Mouse (Mus musculus) adrenal gland, adult 2 months (tissue): ENCODE measurements around the gene Tceal1. TPM values are rescaled to one million over a fixed set of nuclear protein-coding genes. Genes with fewer than 3 reads are reported as not detected.
A peak's percentile ranks its signal among the peaks of the same experiment; 100 is the strongest.
"Not testable (repeated sequence)": the region's sequence is repeated elsewhere in the genome, so short reads cannot be mapped to it uniquely, and the experiment has no call there.

Experiments used
- DNase-seq: peaks from one replicate; pipeline ENCODE4 v3.0.0; 2021
- long read RNA-seq: library from polyadenylated mRNA; stranded (forward); transcript quantifications from one replicate; pipeline ENCODE4 v2.0.0, GENCODE M21; 2021
- polyA plus RNA-seq: library from polyadenylated mRNA; depleted of rRNA; stranded (reverse); fragments of >200 nt; gene quantifications from 2 replicates; pipeline ENCODE4 v1.2.3, GENCODE M21; 2012; rRNA removed
- total RNA-seq, 2 experiments: library from RNA; stranded (reverse); gene quantifications; 2 replicates each; pipeline ENCODE4 v1.2.3; 2021

Gene Tceal1
- total RNA-seq = 10 to 100 TPM; 10.3 to 11.8 TPM
- polyA plus RNA-seq = 0.81 and 1.1 TPM in 2 replicates
- long read RNA-seq, transcript Tceal1-201 (2 exons, 2,803 nt) = major isoform, 14 of 16 reads
- long read RNA-seq, partial matches to known transcripts = 1 of 16 reads
- long read RNA-seq, other reads (novel, unspliced or antisense) = 1 of 16 reads

DNA sequence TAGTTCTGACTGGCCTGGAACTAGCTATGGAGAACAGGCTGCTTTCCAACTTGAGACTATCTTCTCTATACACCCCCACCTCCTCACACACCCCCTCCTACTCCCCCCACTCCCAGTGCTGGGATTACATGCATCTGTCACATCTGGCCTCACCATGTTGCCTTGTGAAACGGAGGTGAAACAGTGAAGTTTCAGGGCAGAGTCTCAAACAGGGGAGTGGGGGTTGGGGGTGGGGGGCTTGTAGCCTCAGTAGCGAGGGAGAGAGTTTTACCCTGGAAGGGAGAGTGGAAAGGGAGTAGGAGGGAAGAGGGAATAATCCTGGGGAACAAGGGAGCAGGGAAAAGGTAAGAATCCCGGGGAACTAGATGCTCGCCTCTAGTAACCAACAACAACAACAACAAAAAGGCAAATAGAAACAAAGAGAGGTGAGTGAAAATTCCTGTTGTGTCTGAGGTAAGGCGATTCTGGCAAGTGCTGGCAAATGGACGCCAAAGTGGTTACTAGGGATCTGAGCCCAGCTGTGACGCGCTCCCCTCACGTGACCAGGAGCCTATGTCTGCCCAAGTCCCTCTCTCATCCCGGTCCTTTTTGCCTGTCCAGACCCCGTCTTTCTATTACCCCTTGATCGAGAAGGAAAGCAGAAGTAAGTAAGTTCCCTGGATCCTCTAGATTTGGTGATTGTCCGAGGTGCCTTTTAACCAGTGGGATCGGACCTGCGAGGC is at the start of gene Tceal1:
Tceal1 (plus strand) TSS at position 537 of the 722 bp plus-strand sequence.
- DNase-seq = peak; percentile 74

DNA sequence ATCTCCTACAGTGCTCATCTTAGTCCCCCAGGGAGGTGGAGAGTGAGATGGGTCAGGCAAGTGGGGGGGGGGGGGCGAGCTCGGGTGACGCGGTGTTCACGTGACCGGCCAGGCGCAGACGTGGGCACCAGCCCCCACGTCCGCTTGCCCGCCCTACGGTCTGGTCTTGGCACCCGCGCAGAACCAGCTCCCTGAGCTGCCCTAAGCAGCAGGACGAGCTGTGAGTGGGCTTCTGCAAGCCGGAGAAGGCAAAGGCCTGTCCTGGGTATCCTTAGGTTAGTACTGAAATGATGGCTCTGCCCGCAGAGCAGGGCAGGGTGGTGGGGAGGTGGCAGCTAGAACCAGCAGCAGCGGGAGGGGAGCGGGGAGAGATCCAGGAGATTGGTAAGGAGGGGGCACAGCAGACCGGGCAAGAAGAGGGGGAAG is 41.5 kb upstream of the Tceal1 start:
- DNase-seq = peak; percentile 33

DNA sequence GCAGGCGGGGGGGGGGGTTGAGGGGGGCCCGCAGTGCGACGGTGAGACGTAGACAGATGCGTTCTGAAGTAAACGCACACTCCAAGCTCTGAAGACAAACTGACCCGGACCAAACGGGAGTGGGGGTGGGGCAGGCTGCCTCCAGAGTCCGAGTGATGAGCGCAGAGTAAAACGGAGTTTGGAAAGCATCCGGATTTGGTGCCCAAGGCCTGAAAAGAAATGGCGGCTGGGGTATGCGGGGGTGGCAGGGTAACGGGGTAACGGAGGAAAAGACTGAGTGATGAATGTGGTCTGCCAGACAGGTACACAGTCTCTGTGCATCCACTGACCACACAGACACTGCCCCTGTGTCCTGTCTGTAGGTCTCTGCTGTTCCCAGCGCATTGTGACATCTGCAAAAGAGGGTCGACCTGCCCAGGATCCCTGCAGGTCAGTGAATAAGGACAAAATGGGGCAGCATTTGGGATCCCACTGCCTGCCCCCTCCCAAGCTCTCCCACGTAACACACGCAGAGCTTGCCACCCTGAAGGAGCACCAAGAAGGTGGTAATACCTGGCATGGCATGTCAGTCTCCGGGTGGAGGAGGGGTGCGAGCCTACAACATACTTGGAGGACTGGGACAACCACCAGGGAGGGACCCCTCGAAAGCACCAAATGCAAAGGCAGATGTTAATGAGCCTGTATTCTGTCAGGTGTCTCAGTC is 40.9 kb upstream of the Tceal1 start:
- DNase-seq = peak; percentile 10

DNA sequence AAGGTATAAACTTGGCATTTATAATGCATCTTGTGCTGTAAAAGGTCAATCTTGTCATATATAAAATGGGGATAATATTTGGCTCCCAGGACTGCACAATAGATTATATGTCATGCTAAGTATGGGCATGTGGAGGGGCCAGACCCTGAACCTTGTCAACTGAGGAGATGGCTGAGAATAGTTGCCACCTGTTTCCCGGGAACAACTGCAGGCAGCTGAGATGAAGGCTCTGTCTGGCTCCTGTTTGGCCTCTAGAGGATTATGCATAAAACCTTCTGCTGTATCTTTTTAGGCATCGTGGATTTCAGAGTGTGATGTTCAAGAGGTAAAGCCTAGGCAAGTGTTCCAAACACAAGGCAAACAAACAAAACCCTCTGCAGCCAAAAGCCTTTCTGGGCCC is 39.0 kb upstream of the Tceal1 start:
- no peak for DNase-seq

DNA sequence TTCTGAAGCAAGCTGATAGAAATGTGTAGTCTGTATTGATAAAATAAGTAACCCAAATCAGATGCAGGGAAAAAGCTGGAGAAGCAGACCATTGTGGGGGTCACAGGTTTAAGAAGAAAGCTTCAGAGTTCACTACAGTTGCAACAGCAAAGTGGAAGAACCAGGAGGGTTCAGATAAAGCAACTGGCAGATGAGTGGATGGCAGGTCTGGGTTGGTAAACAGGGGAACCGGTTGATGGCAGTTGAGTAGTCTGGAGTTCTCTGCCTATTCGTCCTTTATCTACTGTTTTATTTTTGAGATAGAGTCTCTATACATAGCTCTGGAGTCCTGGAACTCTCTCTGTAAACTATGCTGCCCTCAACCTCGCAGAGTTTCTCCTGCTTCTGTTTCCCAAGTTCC is 26.8 kb upstream of the Tceal1 start:
- DNase-seq = no peak

DNA sequence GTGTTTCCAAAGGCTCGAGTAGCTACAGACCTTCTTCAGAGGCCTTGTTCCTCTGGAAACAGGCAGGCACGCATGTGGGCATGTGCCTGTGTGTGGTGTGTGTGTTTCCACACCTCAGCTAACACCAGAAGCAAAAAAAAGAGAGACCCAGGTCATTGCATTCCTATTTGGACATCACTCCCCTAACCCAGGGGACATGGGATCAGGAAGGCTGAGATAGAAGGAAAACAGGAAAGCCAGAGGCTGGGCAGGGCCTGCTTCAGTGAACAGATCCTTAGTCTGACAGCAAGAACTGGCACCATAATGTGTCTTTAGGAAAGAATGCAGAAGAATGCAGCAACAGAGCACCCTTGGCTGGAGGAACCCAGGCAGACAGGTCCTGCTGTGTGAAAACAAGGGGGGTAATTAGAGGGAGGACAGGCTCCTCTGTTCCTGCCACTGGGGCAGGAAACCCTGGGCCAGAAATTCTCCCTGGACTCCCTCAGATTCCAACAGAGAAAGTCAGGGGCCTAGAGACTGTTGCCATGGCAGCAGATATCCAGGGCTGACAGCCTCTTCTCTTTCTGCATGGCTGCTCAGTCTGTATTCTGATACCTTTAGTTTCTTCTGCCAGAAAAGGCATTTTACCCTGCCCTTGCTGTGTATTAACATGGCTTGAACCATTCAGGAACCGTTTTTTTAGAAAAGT is 16.0 kb upstream of the Tceal1 start:
- DNase-seq = not testable (repeated sequence)

DNA sequence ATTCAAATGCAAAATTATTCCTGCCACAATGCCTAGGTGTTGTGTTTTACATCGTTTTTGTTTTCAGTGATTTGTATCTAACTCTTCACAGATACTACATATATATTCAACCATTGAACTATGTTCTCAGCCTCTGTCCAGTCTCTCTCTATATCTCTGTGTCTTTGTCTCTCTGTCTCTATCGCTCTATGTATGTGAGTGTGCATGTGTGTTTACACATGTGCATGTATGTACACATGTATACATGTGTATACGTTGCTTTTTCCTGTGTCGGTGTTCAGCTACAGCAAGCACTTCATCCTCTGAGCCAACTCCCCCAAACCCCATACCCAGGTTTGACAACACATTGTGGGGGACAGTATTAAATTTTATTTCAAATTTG is 15.5 kb upstream of the Tceal1 start:
- DNase-seq = no peak

DNA sequence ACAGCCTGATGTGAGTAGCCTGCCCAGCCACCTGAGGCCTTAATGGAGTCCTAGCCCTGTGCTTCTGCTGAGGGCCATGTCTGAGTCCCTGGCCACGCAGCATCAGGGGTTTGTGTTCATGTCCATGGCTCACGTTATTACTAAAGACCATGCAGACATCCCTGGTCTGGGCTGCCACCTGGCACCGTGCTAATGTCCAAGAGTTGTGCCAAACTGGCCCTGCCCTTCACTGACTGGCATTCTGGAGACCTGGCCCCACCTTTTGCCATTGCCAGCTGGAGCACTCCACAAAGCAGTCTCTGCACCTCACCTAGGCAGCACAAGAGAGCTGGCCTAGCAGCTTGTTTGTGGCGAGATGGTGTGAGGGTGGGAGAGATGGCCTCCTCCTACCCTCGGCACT is 14.6 kb upstream of the Tceal1 start:
- no peak for DNase-seq

DNA sequence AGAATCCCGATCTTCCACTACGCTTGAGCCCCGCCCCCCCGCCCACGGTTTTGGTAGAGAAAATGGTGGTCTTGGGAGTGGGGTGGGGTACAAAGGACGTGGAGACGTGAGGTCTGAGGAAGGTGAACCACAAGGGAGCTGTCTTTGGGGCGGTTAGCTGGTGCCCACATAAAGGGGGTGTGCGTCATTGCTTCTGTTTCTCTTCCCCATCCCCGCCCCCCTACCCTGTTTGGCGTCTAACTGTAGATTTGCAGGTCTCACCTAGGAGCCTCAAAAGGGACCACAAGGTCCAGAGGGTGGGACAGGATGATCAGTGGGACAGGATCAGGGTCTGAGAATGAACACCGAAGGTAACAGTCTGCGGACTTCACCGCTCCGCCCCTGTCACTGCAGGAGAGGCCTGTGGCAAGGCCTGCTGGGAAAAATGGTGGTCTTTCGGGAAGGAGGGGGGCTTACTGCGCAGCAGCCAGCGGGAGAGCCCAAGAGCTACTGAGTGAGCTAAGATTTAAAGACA is 443 bp downstream of the Tceal1 start:
- peak; percentile 55 for DNase-seq

DNA sequence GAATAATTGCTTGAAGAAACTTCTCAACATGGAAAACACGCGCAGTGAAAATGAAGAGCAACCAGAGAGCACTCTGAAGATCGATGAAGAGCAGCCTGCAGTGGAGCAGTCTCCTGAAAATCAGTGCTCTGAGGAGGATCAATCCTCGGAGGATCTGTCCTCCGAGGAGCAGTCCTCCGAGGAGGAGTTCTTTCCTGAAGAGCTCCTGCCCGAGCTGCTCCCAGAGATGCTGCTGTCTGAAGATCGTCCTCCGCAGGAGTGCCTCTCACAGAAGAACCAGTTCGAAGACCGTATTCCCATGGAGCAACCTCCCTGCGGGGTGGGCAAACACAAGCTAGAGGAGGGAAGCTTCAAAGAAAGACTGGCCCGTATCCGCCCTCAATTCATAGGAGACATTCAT is 1.0 kb downstream of the Tceal1 start:
- peak; percentile 12 for DNase-seq

DNA sequence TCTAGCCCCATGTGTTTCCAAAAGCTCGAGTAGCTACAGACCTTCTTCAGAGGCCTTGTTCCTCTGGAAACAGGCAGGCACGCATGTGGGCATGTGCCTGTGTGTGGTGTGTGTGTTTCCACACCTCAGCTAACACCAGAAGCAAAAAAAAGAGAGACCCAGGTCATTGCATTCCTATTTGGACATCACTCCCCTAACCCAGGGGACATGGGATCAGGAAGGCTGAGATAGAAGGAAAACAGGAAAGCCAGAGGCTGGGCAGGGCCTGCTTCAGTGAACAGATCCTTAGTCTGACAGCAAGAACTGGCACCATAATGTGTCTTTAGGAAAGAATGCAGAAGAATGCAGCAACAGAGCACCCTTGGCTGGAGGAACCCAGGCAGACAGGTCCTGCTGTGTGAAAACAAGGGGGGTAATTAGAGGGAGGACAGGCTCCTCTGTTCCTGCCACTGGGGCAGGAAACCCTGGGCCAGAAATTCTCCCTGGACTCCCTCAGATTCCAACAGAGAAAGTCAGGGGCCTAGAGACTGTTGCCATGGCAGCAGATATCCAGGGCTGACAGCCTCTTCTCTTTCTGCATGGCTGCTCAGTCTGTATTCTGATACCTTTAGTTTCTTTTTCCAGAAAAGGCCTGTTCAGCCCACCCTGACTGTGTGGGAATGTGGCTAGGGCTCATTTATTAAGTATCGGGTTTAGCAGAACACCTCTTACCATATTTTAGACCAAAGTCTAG is 7.1 kb downstream of the Tceal1 start:
- DNase-seq = not testable (repeated sequence)

DNA sequence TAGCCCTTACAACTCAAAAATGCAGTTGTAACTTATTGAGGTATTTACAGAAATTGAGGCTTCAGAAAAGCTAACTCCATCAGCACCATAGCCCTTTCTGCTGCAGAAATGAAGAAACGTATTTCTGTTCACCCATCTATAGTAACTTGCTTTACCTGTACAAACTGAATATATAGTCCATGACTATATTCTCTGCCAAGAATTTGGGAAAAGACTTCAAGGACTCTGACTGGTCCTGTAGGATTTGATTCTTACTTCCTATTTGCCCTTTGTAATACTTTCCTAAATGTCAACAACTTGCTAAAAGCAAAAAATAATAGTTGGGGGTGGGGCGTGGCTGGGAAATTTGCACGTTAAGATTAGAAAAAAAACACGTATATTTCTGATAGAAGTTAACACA is 24.2 kb downstream of the Tceal1 start:
- DNase-seq = no peak

DNA sequence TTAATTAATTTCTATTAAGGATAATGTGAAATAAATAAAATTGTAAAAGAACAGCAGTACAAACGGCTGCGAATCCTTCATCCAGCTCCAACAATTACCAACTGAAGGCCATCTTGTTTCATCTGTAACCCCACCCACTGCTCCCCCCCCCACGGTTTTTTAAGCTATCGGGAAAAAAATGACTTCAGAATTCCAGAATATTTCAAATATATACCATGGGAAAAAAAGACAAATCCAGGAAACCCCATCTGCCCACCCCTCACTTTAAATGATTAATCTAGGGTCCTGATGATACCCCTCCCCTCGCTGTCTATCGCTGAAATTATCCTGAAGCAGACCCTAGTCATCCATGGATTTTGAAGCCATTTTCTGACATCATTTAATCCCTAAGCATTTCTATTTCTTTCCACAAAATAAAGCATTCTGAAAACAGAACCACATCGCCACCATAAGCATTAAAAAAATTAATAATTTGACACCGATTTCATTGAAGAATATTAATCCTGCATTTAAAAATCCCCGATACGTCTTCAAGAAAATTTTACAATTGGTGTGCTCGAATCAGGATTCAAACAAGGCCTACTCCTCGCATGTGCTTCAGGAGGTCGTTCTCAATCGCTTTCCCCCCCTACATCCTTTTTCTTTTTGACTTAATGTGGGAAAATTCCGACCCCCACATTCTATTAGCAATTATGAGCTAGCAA is 32.5 kb downstream of the Tceal1 start:
- DNase-seq = no peak

DNA sequence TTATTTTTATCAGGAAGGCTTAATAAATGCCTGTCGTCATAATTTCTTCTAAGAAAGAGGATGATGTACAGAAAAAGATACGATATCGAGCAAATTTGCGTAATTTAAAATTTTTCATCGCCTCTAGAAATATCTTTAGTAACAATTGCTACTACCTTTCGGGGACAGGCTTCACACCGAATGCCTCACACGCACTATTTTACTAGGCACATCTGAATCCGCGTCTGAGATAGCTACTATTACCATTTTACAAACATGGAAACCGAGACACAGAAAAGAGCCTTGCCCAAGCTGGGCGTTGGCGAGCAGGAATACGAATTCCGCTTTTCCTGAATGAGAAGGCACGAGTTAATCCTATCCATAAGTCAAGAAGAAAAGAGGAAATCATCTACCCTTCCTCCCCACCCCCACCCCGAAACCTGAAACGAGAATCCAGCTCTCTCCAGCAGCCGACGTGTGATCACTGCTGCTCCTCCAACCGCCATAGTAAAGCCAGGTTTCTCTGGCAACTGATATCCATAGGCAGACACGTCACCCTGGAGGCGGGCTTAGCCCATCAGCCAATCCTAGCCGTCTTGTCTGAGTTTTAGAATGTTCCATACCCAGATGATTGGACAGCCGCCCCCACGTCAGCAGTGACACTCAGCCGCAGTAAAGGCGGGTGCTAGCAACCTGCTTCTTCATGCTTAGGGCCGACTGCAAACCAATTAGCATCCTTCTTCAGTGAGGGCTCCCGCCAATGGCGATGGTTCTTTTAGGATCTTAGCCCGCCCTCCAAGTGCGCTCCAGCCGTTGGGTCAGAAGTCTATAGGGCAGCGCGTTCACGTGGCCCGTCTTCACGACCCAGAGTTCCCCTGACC is 33.2 kb downstream of the Tceal1 start:
- peak; percentile 94 for DNase-seq

DNA sequence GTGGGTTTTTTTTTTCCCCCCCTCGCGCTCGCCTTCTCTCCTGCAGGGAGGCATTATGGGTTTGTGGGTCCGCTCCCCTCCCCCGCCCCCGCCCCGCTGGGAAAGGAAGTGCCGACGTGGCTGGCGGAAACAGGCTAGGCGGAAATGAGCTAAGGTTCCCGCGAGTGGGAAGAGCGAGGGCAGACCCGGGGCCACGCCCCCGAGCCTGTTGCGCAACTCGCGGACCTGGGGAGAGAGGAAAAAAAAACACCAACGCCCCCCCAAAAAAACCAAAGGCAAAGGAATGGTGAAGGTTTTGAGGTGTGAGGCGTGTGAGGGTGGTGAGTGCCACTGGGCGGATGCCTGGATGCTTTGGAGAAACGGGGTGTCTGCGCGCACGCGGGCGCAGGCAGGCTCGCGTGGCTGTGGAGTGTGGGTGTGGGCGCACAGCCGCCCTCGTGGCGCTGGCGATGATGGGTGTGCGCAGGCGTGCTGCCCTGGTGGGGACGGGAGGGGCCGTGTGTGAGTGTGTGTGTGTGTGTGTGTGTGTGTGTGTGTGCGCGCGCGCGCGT is 33.9 kb downstream of the Tceal1 start:
- peak; percentile 91 for DNase-seq

DNA sequence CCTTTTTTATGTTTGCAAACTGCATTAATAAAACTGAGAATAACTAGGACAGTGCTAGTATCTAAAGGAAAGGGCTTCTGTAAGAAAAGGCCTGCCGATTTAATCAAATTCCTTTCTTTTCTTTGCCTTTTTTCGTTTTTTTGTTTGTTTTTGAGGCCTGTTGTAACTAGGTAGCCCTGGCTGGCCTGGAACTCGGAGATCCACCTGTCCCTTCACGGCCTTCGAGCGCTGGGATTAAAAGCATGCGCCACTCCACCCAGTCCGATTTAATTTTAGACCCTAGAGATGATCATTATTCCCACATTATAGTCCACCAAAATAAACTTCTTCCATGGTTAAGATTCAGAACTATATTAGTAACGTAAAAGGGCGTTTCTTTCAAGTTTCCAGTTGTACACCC is 34.5 kb downstream of the Tceal1 start:
- no peak for DNase-seq

DNA sequence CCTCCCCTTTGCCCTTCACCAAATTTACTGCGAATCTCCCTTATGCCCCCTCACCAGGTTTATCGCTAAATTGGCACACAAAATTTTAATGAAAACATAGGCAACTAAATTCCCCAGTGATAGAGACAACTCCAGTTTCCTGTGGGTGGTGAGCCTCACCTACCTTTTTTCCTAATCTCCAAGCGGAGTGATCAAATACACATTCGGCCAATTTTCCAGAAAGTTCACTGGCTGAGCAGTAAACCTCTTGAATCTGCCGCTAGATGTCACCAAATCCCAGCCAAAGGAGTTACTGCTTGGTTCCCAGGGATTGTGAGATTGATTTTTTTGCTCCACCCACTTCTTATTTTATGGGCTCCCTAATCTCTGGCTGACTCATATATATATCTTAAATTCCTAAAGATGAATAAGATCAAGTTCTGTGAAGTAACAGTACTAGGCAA is 34.9 kb downstream of the Tceal1 start:
- DNase-seq = peak; percentile 63

DNA sequence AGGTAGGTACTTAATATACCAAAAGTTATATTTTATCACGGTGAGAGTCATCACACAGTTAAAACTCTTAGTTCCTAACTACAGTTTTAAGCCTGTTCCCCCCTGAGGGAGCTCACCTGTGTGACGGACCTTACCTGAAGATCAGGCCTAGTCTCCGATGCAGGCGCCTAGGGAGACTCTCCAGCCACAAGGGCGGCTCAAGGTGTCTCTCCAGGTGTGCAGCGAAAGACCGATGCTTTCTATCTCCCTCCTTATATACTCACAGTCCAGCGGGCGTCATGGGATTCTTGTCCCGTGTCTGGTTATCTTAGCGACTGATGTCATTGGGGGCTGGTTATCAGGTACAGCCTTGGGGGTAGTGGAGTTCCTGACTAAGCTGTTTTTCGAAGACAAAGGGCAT is 35.7 kb downstream of the Tceal1 start, which contains the start of gene Morf4l2:
Morf4l2 (minus strand) TSS at position 232 of the 400 bp plus-strand sequence.
- DNase-seq = no peak

DNA sequence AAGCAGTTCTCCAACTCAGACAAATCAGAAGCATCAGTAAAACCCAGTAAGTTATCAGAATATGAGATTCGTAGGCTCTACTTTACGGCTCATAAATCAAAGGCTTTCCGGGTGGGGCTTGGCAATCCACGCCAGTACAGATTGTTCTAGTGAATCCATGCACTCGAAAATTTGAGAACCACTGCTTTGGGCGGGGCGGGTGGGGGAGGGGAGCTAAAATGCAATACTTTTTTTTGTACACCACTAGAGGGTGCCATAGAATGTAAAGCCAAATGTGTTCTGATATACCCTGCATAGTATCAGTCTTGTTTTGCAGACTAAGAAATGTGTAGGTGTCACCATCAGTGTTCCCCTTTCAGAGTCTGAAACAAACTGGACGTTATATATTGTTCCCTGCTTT is 36.9 kb downstream of the Tceal1 start:
- DNase-seq = no peak

DNA sequence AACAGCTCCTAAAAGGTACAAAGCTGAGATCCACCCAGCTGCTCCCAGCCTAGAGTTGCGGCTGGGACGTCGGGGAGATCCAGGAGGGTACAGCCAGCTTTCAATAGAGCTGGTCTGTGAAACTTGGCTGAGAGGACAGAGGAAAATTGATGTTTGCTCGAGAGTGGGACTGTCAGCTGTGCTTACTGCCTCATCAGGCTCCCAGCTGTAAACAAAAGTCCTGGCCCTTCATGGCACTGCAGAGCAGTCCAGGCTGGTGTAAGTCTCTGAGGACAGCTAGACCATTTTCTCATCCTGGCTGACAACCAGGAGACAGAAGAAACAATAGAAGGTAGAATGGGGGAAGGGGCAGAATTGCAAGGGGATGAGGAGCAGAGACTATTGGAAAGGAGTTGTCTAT is 41.5 kb downstream of the Tceal1 start:
- DNase-seq = no peak
